Mouse (Mus musculus) v-Abl transformed pro-B cells (cell line): ENCODE results near the gene Crebl2.

ENCODE experiments used
- in situ Hi-C, 2 experiments: fragments of 400-800 bp; cut with MboI; formaldehyde crosslinking; loops; one replicate each; pipeline ENCODE4 v1.15.1; 2025; ENCODE audit not compliant: unreplicated experiment in 2 of 2

Crebl2 gene

GRCm38 (mm10) chr6:134817051-134817928, 12.7 kb upstream of the Crebl2 start:
- in situ Hi-C loops, result no loop called here

DNA sequence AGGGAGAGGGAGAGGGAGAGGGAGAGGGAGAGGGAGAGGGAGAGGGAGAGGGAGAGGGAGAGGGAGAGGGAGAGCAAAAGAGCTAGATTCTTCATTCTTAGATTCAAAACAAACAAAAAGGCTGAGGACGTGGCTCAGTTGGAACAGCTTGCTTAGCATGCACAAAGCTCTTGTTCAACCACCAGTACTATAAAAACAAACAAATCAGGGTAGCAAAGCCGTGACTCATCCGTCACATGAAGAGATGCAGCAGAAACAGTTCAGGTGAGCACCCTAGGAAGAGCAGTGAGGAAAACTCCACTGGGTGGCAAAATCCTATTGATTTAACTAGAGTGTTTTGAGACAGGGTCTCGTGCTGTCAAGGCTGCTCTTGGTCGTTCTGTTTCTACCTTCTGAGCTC, 10.2 kb upstream of the Crebl2 start:
- in situ Hi-C loops, result no loop called here

GRCm38 (mm10) chr6:134820411-134820810, 9.5 kb upstream of the Crebl2 start:
- in situ Hi-C loops, result no loop called here

- in situ Hi-C loops, result no loop called here
Observed at GRCm38 (mm10) chr6:134822844-134823243, 7.1 kb upstream of the Crebl2 start.

DNA sequence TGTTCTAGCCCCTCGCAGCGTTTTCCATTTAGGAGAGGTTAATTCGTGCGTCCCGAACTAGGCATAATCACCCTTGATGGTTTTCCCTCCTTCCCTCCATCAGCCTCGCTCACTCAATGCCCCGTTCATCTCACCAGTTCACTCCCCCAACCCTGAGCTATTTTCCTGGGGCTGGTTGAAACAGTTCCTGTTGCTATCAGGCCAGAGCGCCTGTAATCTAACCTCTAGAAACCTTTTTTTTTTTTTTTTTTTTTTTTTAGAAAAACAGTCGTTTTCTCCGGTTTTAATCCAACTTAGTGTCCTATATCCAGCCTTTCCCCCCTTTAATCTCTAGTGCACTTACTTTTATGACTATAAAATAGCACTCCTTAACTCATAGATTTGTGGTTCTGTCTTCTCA, 822 bp downstream of the Crebl2 start:
- in situ Hi-C loops, result loop anchor here in 1 of 2 experiments (25.0 kb wide), 1 partner anchor 793 kb away; the partner anchor contains the start of gene Etv6

GRCm38 (mm10) chr6:134834585-134835251, 4.8 kb downstream of the Crebl2 start:
- in situ Hi-C loops, result loop anchor here in 1 of 2 experiments (25.0 kb wide), 1 partner anchor 797 kb away; the partner anchor contains the start of gene Etv6

- in situ Hi-C loops, result loop anchor here in 1 of 2 experiments (25.0 kb wide), 1 partner anchor 801 kb away; the partner anchor contains the start of gene Etv6
Observed at GRCm38 (mm10) chr6:134838111-134838510, 8.2 kb downstream of the Crebl2 start.

- in situ Hi-C loops, result loop anchor here in 1 of 2 experiments (25.0 kb wide), 1 partner anchor 803 kb away; the partner anchor contains the start of gene Etv6
Observed at GRCm38 (mm10) chr6:134840346-134840745, 10.4 kb downstream of the Crebl2 start.

GRCm38 (mm10) chr6:134845726-134846125, 15.8 kb downstream of the Crebl2 start:
- in situ Hi-C loops, result loop anchor here in 1 of 2 experiments (25.0 kb wide), 1 partner anchor 808 kb away; the partner anchor contains the start of gene Etv6

GRCm38 (mm10) chr6:134846308-134846707, 16.4 kb downstream of the Crebl2 start:
- in situ Hi-C loops, result loop anchor here in 1 of 2 experiments (25.0 kb wide), 1 partner anchor 809 kb away; the partner anchor contains the start of gene Etv6

GRCm38 (mm10) chr6:134847550-134847949, 17.6 kb downstream of the Crebl2 start:
- in situ Hi-C loops, result loop anchor here in 1 of 2 experiments (25.0 kb wide), 1 partner anchor 810 kb away; the partner anchor contains the start of gene Etv6

- in situ Hi-C loops, result loop anchor here in 1 of 2 experiments (25.0 kb wide), 1 partner anchor 811 kb away; the partner anchor contains the start of gene Etv6
Observed at GRCm38 (mm10) chr6:134848197-134848890, 18.4 kb downstream of the Crebl2 start.

GRCm38 (mm10) chr6:134849461-134849860, 19.5 kb downstream of the Crebl2 start:
- in situ Hi-C loops, result loop anchor here in 1 of 2 experiments (25.0 kb wide), 1 partner anchor 812 kb away; the partner anchor contains the start of gene Etv6

DNA sequence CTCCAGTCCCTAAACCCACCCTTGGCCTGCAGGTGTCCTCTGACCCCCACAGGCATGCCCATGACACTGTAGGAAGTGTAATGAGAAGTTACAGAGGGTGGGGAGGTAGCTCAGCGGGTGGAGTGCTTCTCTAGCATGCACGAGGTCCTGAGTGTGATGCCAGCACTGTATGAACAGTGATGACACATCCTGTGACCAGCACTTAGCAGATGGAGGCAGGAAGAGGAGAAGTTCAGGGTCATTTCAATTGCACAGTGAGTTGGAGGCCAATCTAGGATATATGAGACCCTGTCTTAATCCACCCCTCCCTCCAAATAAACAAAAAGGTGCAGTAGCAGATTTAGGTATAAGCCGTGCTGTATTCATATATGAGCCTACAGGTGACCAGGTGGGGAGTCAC, 20.0 kb downstream of the Crebl2 start:
- in situ Hi-C loops, result loop anchor here in 1 of 2 experiments (25.0 kb wide), 1 partner anchor 813 kb away; the partner anchor contains the start of gene Etv6

GRCm38 (mm10) chr6:134854782-134855181, 24.8 kb downstream of the Crebl2 start:
- in situ Hi-C loops, result no loop called here

GRCm38 (mm10) chr6:134855926-134856325, 26.0 kb downstream of the Crebl2 start:
- in situ Hi-C loops, result no loop called here

- in situ Hi-C loops, result no loop called here
Observed at GRCm38 (mm10) chr6:134859021-134859420, 29.1 kb downstream of the Crebl2 start.

- in situ Hi-C loops, result loop anchor here (5.0 kb wide), 2 partner anchors 198 to 203 kb away; no protein-coding TSS in a partner anchor
Observed at GRCm38 (mm10) chr6:134860275-134860674, 30.3 kb downstream of the Crebl2 start.

- in situ Hi-C loops, result loop anchor here (5.0 kb wide), 2 partner anchors 199 to 204 kb away; no protein-coding TSS in a partner anchor
Observed at GRCm38 (mm10) chr6:134861386-134861785, 31.4 kb downstream of the Crebl2 start.

GRCm38 (mm10) chr6:134862671-134863104, 32.7 kb downstream of the Crebl2 start:
- in situ Hi-C loops, result loop anchor here (5.0 kb wide), 2 partner anchors 200 to 205 kb away; no protein-coding TSS in a partner anchor
